Mouse (Mus musculus) frontal cortex, postnatal 36 days (tissue): ENCODE data around the gene Zfp768.
"Not testable (repeated sequence)": the region's sequence is repeated elsewhere in the genome, so short reads cannot be mapped to it uniquely, and the experiment has no call there.

Source experiments
- DNase-seq, 2 experiments: peaks; one replicate each; pipeline ENCODE4 v3.0.0; 2022; ENCODE audit warnings: low spot score in 2 of 2

Gene Zfp768

GRCm38 (mm10) chr7:127345512-127346325 lies at the start of gene Zfp768:
Zfp768 (minus strand) TSS chr7:127345589.
- peak; percentile 82 to 83 for DNase-seq

DNA sequence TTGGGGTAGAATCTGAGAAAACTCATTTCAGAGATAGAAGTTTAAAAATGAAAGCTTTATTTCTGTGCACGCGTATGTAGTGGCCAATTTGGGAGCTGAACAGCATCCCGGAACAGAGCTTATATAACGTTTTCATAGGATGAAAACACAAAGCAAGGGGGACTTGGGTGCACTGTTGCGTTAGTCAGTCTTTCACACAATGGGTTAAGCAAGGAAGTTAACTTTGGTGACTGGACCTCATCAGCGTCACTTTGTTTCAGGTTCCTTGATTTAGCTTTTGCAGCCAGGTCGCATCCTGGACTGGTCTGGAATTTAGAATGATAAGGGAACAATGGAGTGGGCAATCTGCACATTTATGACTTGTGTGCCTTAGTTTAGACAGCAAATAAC lies 48.5 kb upstream of the Zfp768 start:
- no peak for DNase-seq

DNA sequence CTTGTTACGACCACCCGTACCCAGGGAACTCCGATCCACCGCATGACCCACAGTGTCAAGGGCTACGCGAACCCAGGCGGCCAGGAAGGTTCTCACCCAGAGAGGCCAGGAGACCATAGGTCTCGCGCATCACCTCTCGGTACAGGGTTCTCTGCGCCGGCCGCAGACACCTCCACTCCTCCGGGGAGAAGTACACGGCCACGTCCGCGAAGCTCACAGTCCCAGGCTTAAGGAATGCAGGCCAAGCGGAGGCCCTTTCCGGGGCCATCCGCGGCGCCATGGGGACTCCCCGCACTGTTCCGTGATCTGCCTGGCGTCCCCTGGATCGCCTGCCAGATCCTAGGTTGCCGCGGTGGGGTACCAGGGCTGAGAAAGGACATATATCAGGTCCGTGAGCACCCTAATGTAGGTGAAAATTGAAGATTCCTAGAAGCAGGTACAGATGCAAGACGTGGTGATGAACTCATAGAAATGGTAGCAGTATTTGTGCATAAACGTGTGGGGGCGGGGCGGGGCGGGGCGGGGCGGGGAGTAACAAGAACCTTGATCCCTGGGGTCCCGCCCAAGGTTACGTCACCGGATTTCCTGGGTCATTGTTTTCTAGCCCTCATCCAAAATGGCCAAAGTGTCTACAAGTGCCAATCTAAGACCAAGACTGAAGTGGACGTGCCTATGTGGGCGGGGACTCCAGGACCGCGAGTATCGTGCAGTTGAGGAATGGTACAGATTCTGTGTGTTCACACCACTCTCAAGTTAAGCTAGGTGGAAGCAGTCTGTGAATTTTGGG lies 48.0 kb upstream of the Zfp768 start, which contains the start of gene E430018J23Rik:
E430018J23Rik (minus strand) TSS at position 473 of the 787 bp plus-strand sequence.
- DNase-seq = peak; percentile 95 to 99

DNA sequence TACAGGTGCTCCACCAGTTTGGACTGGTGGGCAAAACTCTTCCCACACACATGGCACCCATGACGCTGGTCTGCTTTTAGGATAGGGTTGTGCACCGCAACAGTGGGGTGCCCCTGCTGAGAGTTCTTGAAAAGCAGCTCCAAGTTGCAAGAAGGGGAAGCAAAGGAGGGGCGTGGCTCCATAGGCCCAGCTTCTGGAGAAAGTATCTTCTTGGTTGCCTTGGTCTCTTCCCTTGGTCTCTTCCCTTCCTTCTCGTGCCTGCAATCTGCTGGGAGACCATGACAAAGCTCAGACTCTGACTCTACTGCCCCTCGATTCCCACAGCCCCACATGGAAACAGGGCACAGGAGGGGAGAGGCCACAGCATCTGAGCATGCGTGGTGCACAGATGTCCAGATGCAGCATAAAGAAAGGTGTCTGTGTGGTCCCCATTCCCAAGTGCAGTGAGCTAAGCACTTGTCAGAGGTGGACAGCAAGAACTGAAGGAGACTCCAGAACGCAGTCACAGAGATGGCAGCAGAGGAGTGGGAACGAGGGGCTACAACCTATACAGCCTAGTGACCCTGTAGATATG lies 46.9 kb upstream of the Zfp768 start:
- no peak for DNase-seq

DNA sequence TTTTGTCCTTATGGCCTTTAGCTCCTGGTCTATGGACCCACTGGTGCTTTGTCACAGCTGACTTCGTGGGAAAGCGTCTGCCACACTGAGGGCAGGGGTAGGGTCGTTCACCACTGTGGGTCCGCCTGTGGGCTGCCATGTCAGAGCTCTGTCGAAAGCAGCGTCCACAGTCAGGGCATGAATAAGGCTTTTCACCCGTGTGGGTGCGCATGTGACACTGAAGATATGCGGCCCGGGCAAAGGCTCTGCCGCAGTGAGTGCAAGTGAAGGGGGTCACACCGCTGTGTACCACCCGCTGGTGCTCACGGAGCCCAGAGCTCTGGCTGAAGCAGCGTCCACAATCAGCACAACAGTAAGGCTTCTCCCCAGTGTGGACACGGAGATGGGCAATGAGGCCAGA lies 46.1 kb upstream of the Zfp768 start:
- no peak for DNase-seq

DNA sequence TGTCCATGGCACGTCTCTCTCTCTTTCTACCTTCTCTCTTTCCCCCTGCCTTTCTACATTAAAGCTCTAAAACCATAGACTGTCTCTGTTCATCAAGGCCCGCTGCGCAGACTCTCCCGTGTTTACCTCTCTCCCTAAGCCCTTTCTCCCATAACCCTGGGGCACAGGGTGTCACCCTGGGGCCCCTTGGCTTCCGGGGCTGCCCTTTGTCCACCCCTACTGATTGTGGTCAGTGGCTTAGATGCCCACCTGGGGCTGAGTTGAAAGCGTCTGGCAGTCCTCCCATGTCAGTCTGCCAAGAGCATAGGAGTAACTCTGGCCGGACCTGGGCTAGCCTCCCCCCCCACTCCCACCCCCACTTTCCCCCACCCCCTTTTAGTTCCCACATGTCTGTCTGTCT lies 44.9 kb upstream of the Zfp768 start:
- no peak for DNase-seq

DNA sequence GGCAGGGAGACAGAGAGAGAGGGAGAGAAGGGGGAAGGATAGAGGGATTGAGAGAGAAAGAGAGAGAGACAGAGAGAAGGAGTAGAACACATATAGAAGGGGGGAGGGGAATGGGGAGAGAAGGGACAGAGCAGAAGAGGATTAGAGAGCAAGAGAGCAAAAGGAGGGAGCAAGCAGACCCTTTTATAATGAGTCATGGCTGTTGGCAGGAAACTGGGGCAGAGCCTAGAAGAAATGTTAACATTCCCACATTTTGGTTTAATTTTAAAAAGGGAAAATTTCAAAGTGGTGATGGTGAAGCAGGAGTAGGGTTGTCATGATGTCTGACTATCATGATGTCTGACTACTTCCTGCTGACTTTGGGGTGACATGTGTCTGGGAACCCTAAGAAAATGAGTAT lies 42.8 kb upstream of the Zfp768 start:
- DNase-seq = not testable (repeated sequence)

GRCm38 (mm10) chr7:127386641-127387392 lies 41.4 kb upstream of the Zfp768 start, which contains the start of gene 9130019O22Rik:
9130019O22Rik (minus strand) TSS chr7:127387166.
- peak; percentile 87 to 93 for DNase-seq

DNA sequence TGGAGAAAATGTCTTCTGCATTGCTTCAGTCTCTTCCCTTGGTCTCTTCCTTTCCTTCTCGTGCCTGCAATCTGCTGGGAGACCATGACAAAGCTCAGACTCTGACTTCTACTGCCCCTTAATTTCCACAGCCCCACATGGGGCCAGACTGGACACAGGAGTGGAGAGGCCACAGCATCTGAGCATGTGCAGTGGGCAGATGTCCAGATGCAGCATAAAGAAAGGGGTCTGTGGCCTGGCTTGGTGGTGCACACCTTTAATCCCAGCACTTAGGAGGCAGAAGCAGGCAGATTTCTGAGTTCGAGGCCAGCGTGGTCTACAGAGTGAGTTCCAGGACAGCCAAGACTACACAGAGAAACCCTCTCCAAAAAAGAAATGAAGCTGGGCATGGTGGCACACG lies 40.2 kb upstream of the Zfp768 start:
- not testable (repeated sequence) for DNase-seq

DNA sequence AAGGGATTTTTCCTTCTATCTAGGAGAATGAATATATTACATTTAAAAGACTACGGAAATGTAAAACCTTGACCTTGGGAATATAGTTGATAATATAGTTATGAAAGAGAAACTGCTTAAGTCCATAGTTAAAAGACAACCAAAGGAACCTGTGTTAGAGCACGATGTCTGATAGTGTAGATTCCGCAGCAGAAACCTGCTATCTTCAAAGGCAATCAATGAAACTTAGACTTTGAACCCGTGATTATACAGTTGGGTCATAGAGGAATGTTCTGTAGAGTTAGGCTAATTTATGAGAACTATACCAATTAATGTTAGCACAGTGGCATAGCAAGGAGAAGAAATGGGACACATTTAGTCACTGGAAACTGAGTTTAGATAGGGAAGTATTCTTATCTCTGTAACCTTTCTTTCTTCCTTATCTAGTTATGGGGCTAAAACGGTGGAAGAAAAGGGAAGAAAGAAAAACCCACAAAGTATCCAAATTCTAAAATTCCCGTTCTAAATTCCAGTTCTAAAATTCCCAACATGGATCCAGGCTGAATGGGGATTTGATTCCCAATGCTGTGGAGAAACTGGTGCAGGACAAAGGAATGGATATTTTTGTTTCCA lies 33.0 kb upstream of the Zfp768 start:
- DNase-seq = no peak

DNA sequence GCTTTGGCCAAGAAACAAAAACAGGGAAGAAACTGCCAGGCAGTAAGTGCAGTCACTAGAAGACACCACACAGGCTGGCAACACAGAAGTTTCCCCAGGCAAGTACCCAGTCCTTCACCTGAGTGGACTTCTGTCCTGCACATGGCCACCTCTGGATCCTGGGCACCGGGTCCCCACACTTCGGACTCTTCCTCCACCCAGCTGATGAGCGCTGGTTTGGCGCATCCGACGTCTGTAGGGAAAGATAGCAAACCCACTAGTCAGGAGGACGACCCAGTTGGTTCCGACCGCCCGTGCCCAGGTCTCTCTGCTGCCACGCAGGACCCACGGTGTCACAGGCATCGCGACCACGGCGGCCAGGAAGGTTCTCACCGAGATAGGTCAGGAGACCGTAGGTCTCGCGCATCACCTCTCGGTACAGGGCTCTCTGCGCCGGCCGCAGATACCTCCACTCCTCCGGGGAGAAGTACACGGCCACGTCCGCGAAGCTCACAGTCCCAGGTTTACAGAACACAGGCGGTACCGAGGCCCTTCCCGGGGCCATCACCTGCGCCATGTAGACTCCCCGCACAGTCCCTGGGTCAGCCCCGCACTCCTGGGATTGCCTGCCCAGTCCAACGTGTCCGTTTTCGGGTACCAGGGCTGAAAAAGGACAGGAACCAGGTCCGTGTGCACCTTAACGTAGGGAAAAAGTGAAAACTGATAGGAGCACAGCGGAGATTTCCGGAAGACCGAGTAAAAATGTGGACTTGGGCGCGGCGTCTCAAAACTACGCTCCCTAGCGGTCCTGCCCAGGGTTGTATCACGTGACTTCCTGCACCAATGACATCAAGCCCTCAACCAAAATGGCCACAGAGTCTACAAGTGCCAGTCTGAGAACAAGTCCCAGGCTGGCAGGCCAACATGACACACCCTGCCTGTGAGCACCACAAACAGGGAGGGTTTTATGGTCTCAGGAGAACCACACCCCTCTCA lies 30.2 kb upstream of the Zfp768 start, which contains the start of gene Zfp747:
Zfp747 (minus strand) TSS at position 780 of the 975 bp plus-strand sequence.
- peak; percentile 88 to 94 for DNase-seq

DNA sequence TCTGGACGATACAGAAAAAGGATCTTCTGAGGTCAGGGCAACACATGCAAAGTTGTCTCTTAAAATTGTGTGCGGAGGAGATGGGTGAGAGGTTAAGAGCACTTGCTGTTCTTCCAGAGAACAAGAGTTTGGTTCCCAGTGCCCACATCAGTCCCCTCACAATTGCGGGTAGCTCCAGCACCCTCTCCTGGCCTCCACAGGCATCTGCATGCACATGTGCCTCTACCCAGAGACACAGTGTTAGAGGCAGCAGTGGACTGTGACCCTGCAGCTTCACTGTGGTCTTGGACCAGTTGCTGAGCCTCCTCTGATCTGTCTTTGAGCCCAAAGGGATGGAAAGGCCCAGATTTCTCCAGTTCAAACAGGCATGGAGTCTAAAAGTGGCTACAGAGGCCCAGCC lies 26.5 kb upstream of the Zfp768 start:
- DNase-seq = not testable (repeated sequence)

GRCm38 (mm10) chr7:127371213-127371612 lies 25.8 kb upstream of the Zfp768 start:
- DNase-seq = no peak

DNA sequence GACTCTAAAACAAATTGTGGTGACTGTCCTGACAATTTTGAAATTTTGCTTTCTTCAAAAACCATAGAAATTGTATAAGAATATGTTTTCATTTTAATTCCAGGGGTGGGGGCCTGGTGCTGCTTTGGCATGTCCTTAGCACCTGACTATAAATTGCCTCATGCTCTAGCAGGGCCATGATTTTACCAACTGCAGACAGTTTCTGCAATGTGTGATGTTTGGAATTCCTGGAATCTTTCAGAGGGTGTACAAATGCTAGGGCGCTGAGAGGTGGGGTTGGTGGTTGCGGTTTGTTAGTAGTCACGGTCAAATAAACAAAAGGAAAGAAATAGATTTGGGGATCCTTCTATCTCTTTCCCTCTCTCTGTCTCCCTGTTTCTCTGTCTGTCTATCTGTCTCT lies 20.9 kb upstream of the Zfp768 start:
- DNase-seq = no peak

- no peak for DNase-seq
Measured at GRCm38 (mm10) chr7:127364166-127364565, 18.8 kb upstream of the Zfp768 start.

- DNase-seq = peak in 1 of 2 experiments; percentile 19
Measured at GRCm38 (mm10) chr7:127363475-127363921, 18.1 kb upstream of the Zfp768 start.

DNA sequence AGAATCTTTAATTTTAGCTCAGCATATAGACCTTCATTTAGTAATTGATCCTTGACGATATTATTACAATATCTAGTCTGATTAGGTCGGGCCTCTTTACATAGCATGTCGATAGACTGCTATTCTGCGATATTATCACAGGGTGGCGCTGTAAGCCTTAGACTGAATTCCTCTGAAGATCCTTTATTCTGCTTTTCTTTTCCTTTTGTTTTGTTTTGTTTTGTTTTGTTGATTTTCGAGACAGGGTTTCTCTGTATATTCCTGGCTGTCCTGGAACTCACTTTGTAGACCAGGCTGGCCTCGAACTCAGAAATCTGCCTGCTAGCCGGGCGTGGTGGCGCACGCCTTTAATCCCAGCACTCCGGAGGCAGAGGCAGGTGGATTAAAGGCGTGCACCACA lies 17.0 kb upstream of the Zfp768 start:
- DNase-seq = not testable (repeated sequence)

DNA sequence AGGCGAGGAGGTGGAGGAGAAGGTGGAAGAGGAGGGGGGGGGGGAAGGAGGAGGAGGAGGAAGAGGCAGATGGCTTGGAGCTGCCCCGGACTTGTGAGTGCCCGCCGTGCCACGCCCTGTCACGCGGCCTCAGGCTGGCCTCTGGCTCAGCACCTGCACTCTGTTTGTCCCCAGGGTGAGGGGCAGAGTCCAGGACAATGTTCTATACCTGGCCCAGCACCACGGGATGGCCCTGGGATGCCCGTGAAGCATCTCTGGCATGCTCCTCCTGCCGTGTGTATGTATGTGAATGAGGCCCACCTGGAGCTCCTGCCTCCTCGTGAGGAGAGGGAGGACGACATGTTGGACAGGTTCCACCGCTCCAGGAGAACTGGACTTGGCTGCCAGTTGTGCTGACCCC lies 16.1 kb upstream of the Zfp768 start:
- no peak for DNase-seq

GRCm38 (mm10) chr7:127360265-127360664 lies 14.9 kb upstream of the Zfp768 start:
- no peak for DNase-seq

DNA sequence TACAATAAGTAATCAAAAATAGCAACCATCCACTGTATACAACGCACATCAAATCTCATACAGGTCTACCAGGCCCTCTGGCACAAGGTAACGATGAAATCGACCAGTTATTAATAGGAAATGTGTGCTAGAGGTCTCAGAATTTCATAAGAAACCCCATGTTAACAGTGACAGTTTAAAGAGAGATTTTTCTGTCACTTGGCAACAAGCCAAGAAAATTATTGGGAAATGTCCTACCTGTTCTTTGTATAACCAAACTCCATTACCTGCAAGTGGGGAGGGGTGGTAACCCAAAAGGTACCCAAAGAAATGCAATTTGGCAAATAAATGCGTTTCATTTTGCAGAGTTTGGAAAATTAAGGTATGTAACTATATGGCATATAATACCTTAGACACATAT lies 13.1 kb upstream of the Zfp768 start:
- no peak for DNase-seq
